Mouse (Mus musculus) CD4-positive, CD25-positive, alpha-beta regulatory T cell, adult 9 weeks (primary cell): Measurements from ENCODE around the gene Rel. TPM values are rescaled to one million over a fixed set of nuclear protein-coding genes. Genes with fewer than 3 reads are reported as not detected.

Source experiments
- polyA plus RNA-seq: library from polyadenylated mRNA; unstranded; fragments of 100-300 nt; shearing (Covaris generic); gene quantifications from one replicate; pipeline ENCODE4 v1.2.1, GENCODE M21; 2017

Rel gene
- 37.0 TPM for polyA plus RNA-seq

GRCm38 (mm10) chr11:23770760-23771506 is at the start of gene Rel:
TSS of gene Rel (minus strand) at chr11:23770970.

Other genes with a start within 250 kb of the Rel start
- not detected for gene 1700093K21Rik, start 249.8 kb downstream of the Rel start, polyA plus RNA-seq
- 1.1 TPM for gene 0610010F05Rik, start 137.3 kb downstream of the Rel start, polyA plus RNA-seq
- 26.3 TPM for gene Pus10, start 105.3 kb downstream of the Rel start, polyA plus RNA-seq
- 24.7 TPM for gene Pex13, start 105.0 kb downstream of the Rel start, polyA plus RNA-seq
- 59.2 TPM for gene Papolg, start 124.3 kb upstream of the Rel start, polyA plus RNA-seq